Mouse (Mus musculus): ENCODE results near the gene Tbccd1.

DNA sequence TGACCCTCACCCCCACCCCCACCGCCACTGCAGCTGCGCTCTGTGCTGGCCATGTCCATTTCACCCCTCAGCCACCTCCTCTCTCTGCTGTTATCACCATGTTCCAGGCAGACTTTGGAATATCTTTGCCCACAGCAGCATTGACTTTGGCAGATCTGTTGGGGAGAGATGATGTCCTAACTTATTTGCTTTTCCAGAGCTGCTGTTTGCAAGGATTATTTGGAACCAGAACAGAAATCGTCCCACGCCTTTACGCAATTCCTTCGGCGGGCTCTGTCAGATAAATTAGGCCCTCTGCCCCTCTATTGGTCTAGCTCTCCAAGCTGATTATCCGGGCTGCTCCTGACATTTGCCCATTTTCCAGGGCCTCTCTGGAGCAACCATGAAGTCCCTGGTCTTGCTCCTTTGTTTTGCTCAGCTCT is 34.3 kb upstream of the Tbccd1 start:
- no peak for TF ChIP-seq CTCF (IDR thresholded peaks at IDR 0.05; ENCODE audit: control insufficient read depth, insufficient read depth, insufficient read length)
- TF ChIP-seq MAX (IDR thresholded peaks at IDR 0.05): no peak
